Mouse (Mus musculus): ENCODE data around the gene Mybpc2. TPM values are rescaled to one million over a fixed set of nuclear protein-coding genes. Genes with fewer than 3 reads are reported as not detected.

Gene Mybpc2
- total RNA-seq, 2 experiments from 2014 or later, result 10.2 to 10.8 TPM

GRCm38 (mm10) chr7:44463556-44464225 is 60.8 kb downstream of the Mybpc2 start:
- no peak for DNase-seq

DNA sequence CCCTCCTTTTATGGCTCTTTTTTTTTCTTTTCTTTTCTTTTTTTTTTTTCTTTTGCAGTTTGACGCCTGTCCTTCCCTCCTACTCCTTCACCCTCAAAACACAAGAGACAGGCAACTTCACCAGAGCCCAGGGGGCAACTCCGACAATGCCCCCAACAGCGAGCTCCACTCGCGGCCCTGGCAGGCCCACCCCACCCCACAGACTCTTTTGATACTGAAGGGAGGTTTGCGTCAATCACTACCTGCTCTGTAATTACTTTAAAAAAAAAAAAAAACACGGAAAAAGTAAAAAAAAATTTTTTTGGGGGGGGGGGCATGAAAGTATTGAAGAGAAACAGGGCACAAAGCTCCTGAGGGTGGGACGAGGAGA is 61.4 kb downstream of the Mybpc2 start:
- no peak for DNase-seq

DNA sequence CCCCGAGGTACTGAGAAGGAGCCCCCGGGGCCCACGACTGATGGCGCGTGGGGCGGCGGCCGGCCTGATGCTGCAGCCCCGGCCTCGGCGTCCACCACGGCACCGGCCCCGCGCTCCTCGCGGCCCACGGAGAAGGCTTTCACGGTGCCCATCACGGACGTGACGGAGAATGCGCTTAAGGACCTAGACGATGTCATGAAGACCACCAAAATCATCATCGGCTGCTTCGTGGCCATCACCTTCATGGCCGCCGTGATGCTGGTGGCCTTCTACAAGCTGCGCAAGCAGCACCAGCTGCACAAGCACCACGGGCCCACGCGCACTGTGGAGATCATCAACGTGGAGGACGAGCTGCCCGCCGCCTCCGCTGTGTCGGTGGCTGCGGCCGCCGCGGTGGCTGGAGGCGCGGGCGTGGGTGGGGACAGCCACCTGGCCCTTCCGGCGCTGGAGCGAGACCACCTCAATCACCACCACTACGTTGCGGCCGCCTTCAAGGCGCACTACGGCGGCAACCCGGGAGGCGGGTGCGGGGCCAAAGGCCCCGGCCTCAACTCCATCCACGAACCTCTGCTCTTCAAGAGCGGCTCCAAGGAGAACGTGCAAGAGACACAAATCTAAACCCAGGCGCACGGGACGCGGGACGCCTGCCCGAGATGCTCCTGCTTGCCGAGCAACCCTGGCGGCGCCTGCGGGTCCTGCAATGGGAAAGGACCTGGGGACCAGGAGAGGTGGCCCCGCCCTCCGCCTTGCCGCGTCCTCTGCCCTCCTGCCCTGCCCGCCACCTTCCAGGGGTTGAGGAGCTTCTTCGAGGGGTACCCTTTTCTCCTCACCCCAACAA is 62.0 kb downstream of the Mybpc2 start:
- no peak for DNase-seq

- DNase-seq, result no peak
These were observed 62.8 kb downstream of the Mybpc2 start for GRCm38 (mm10) chr7:44461503-44462217.

DNA sequence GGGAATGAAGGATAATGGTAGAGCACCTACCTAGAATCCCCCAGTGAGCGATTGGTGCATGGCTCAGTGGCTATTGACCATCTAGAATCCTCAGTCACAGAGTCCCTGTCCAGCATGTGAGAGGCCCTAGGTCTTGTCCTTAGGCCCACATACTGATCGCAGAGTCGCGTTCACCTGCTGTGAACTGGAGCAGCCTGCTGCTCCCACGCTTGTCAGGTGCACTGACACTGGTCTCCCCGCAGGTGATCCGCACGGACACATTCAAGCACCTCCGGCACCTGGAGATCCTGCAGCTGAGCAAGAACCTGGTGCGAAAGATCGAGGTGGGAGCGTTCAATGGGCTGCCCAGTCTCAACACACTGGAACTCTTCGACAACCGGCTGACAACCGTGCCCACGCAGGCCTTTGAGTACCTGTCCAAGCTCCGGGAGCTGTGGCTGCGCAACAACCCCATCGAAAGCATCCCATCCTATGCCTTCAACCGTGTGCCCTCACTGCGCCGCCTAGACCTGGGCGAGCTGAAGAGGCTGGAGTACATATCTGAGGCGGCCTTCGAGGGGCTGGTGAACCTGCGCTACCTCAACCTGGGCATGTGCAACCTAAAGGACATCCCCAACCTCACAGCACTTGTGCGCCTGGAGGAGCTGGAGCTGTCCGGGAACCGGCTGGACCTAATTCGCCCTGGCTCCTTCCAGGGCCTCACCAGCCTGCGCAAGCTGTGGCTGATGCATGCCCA is 63.5 kb downstream of the Mybpc2 start:
- DNase-seq, result no peak

DNA sequence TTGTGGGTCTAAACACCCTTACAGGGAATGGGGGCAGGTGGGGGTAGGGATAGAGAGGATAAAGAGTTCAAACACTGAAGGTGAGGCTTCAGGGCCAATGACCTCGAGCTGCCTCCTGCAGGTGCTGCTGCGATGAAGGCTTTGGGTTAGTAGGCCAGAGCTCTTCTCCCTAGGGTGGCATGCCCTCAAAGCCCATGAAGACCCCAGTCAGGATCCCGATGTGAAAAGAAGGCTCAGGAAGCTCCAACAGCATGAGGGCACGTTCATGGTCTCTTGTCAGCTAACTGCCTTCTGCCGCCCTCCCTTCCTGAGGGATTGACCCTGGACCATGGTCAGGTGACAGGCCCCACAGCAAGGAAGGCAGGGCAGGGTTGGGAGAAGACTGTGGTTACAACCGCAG is 64.4 kb downstream of the Mybpc2 start:
- DNase-seq, result no peak

DNA sequence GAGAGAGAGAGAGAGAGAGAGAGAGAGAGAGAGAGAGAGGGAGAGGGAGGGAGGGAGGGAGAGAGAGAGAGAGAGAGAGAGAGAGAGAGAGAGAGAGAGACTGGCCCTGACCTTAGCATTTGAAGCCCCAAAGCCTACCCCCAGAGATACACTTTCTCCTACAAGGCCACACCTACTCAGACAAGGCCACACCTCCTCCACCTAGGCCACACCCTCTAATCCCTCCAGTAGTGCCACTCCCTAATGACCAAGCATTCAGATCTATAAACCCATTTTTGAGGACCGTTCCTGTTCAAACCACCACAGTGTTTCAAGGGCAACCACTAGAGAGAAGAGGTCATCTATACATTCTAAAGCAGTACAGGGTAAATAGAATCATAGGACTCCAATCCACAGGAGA is 68.2 kb downstream of the Mybpc2 start:
- DNase-seq, result no peak

- DNase-seq, result no peak
These were observed 71.2 kb downstream of the Mybpc2 start for GRCm38 (mm10) chr7:44453256-44453655.

Small RNA genes within 50 kb of the gene (microRNA-seq; reads per million reads assigned to microRNA genes)
- gene Mir7052 (1.6 to 3.4 reads per million in 2 experiments), gene Mir7053 (0 to 0.38 reads per million in 2 experiments)

Other genes with a start within 250 kb of the Mybpc2 start
- gene Clec11a, start 217.8 kb downstream of the Mybpc2 start, total RNA-seq (2021), result under 1 TPM; 0.69 to 0.87 TPM
- 1 to 10 TPM; 2.1 to 2.7 TPM for gene Shank1, start 214.4 kb downstream of the Mybpc2 start, total RNA-seq (2021)
- 1 to 10 TPM; 2.3 to 2.9 TPM for gene Syt3, start 140.6 kb downstream of the Mybpc2 start, total RNA-seq (2021)
- gene 1700008O03Rik, start 138.8 kb downstream of the Mybpc2 start, total RNA-seq (2021), result under 1 TPM; 0.30 to 0.31 TPM
- gene Lrrc4b, start 95.6 kb downstream of the Mybpc2 start, total RNA-seq (2021), result 10 to 100 TPM; 31.2 to 66.0 TPM
- 1 to 10 TPM in 1 of 2 experiments, under 1 TPM in 1; 0.41 to 1.4 TPM for gene Aspdh, start 59.3 kb downstream of the Mybpc2 start, total RNA-seq (2021)
- gene Josd2, start 56.7 kb downstream of the Mybpc2 start, total RNA-seq (2021), result 100 to 1,000 TPM in 1 of 2 experiments, 10 to 100 TPM in 1; 98.6 to 108 TPM
- gene Emc10, start 28.1 kb downstream of the Mybpc2 start, total RNA-seq (2021), result 10 to 100 TPM; 79.6 to 85.6 TPM
- gene Fam71e1, start 28.1 kb downstream of the Mybpc2 start, total RNA-seq (2021), result 1 to 10 TPM; 1.6 to 4.3 TPM
- 1 to 10 TPM in 1 of 2 experiments, under 1 TPM in 1; 0.37 to 4.8 TPM for gene Spib, start 7.4 kb upstream of the Mybpc2 start, total RNA-seq (2021)
- 10 to 100 TPM; 12.6 to 16.2 TPM for gene Pold1, start 24.2 kb upstream of the Mybpc2 start, total RNA-seq (2021)
- gene Nr1h2, start 29.3 kb upstream of the Mybpc2 start, total RNA-seq (2021), result 10 to 100 TPM; 43.9 to 47.3 TPM
- 1 to 10 TPM in 1 of 2 experiments, under 1 TPM in 1; 0.82 to 4.4 TPM for gene Napsa, start 47.7 kb upstream of the Mybpc2 start, total RNA-seq (2021)
- 1 to 10 TPM; 2.4 to 2.6 TPM for gene Kcnc3, start 66.0 kb upstream of the Mybpc2 start, total RNA-seq (2021)
- 10 to 100 TPM; 86.9 to 95.7 TPM for gene Myh14, start 146.2 kb upstream of the Mybpc2 start, total RNA-seq (2021)
- gene Izumo2, start 184.1 kb upstream of the Mybpc2 start, total RNA-seq (2021), result not detected
- 10 to 100 TPM; 23.9 to 30.9 TPM for gene Vrk3, start 223.8 kb upstream of the Mybpc2 start, total RNA-seq (2021)
- gene Zfp473, start 226.4 kb upstream of the Mybpc2 start, total RNA-seq (2021), result not detected